Mouse (Mus musculus): Measurements from ENCODE around the gene Nags.

GRCm38 (mm10) chr11:102168689-102169088, 23.4 kb downstream of the Nags start:
- TF ChIP-seq CTCF (IDR thresholded peaks at IDR 0.05; ENCODE audit: low read depth) (no peak), EP300 (IDR thresholded peaks at IDR 0.05; ENCODE audit: low read depth) (no peak)
